In genomic region chr4:97875901-97876300, GRCm38 (mm10) we compare ENCODE assay signal across 15 mouse cellular contexts.
DNase-seq lines count a peak whose midpoint lies in the region; ATAC-seq and TF ChIP-seq lines count a peak whose summit lies in the region.
"Had no signal": no experiment of that assay in that cellular context is flagged by ENCODE, and none has a peak within 500 bp of the region (broad histone marks: within the 10 kb centered on the region; RNA-seq: fewer than 3 reads in every experiment).

No protein-coding gene starts in this region.

- no peak overlapping the region for H3K9ac ChIP-seq in embryonic facial prominence, embryonic 14.5 days (ENCODE audit: low read depth, low read length)
- no peak overlapping the region for H3K9ac ChIP-seq in midbrain, embryonic 13.5 days (replicated peaks)
- H3K9ac ChIP-seq: limb, embryonic 15.5 days had no signal

- no peak for TF ChIP-seq POLR2A in kidney, adult 2 months (IDR thresholded peaks at IDR 0.05; ENCODE audit: low read depth, low read length)

- H3K27me3 ChIP-seq in embryonic facial prominence, embryonic 14.5 days (replicated peaks; ENCODE audit: control insufficient read depth, insufficient read depth, low read length), result no peaks in the 10 kb centered on the region
- no peaks in the 10 kb centered on the region for H3K27me3 ChIP-seq in embryonic facial prominence, embryonic 10.5 days (replicated peaks; ENCODE audit: low read depth, poor library complexity, severe bottlenecking)
- no peaks in the 10 kb centered on the region for H3K27me3 ChIP-seq in kidney, adult 2 months (replicated peaks; ENCODE audit: control insufficient read depth, insufficient read depth, low read length)
- no peaks in the 10 kb centered on the region for H3K27me3 ChIP-seq in midbrain, embryonic 13.5 days
- H3K27me3 ChIP-seq: limb, embryonic 15.5 days had no signal

- H3K36me3 ChIP-seq in embryonic facial prominence, embryonic 14.5 days (ENCODE audit: control insufficient read depth, insufficient read depth, low read length), result no peaks in the 10 kb centered on the region
- no peaks in the 10 kb centered on the region for H3K36me3 ChIP-seq in embryonic facial prominence, embryonic 10.5 days (replicated peaks)
- H3K36me3 ChIP-seq in kidney, adult 2 months (ENCODE audit: control insufficient read depth, insufficient read depth, low read length), result no peaks in the 10 kb centered on the region
- no peaks in the 10 kb centered on the region for H3K36me3 ChIP-seq in midbrain, embryonic 13.5 days

- ATAC-seq in embryonic facial prominence, embryonic 14.5 days (ENCODE audit: low read depth), result no peak
- no peak for ATAC-seq in midbrain, embryonic 13.5 days

- no peak overlapping the region for H3K4me2 ChIP-seq in embryonic facial prominence, embryonic 14.5 days (ENCODE audit: low read depth, low read length)
- no peak overlapping the region for H3K4me2 ChIP-seq in midbrain, embryonic 13.5 days (replicated peaks)
- H3K4me2 ChIP-seq: limb, embryonic 15.5 days had no signal

- no peak overlapping the region for H3K27ac ChIP-seq in embryonic facial prominence, embryonic 14.5 days (replicated peaks; ENCODE audit: low read depth, low read length)
- H3K27ac ChIP-seq in embryonic facial prominence, embryonic 10.5 days (replicated peaks), result no peak overlapping the region
- no peak overlapping the region for H3K27ac ChIP-seq in kidney, adult 2 months (ENCODE audit: insufficient read depth, low read depth, low read length)
- H3K27ac ChIP-seq in midbrain, embryonic 13.5 days, result no peak overlapping the region
- H3K27ac ChIP-seq: limb, embryonic 15.5 days had no signal

- H3K4me1 ChIP-seq in embryonic facial prominence, embryonic 14.5 days (ENCODE audit: control insufficient read depth, insufficient read depth, low read length), result peaks cover 28% of the 10 kb centered on the region
- H3K4me1 ChIP-seq in embryonic facial prominence, embryonic 10.5 days, result peaks cover 7% of the 10 kb centered on the region
- H3K4me1 ChIP-seq in kidney, adult 2 months (ENCODE audit: control insufficient read depth, insufficient read depth, low read length), result peaks cover 14% of the 10 kb centered on the region; the same call in 1 of the 2 replicates
- peaks cover 50% of the 10 kb centered on the region for H3K4me1 ChIP-seq in midbrain, embryonic 13.5 days (replicated peaks)

- WGBS in embryonic facial prominence, embryonic 14.5 days, result 42% methylated on average over 3 of the region's 3 CpGs
- WGBS in embryonic facial prominence, embryonic 10.5 days, result 85% methylated on average over 3 of the region's 3 CpGs
- 65% methylated on average over 3 of the region's 3 CpGs for WGBS in kidney, adult 2 months
- 74% methylated on average over 3 of the region's 3 CpGs for WGBS in midbrain, embryonic 13.5 days

- peak; percentile 53 for DNase-seq in embryonic facial prominence, embryonic 14.5 days (ENCODE audit: low spot score)
- DNase-seq in embryonic facial prominence, embryonic 10.5 days (ENCODE audit: low spot score), result no peak
- peak; percentile 13 to 18 for DNase-seq in kidney, postnatal 4 days
- DNase-seq in kidney, adult 2 months, result no peak
- DNase-seq in ovary, postnatal 36 days (ENCODE audit: low spot score), result peak; percentile 59
- DNase-seq in ovary, postnatal 10 days (ENCODE audit: low spot score), result no peak
- peak; percentile 35 for DNase-seq in testis, postnatal 14 days (ENCODE audit: low spot score)
- DNase-seq: B cell, adult 2 months; gastrocnemius, postnatal 10 days; kidney, adult 11 months; lung, postnatal 36 days; thymus, adult 2 months had no signal

- H3K9me3 ChIP-seq in embryonic facial prominence, embryonic 14.5 days (ENCODE audit: control insufficient read depth, low read length), result no peaks in the 10 kb centered on the region
- no peaks in the 10 kb centered on the region for H3K9me3 ChIP-seq in embryonic facial prominence, embryonic 10.5 days
- H3K9me3 ChIP-seq in midbrain, embryonic 13.5 days, result no peaks in the 10 kb centered on the region
- H3K9me3 ChIP-seq: limb, embryonic 15.5 days had no signal

- TF ChIP-seq CTCF in kidney, adult 2 months (conservative IDR thresholded peaks at IDR 0.05; ENCODE audit: insufficient read depth, insufficient read length, low read depth, low read length), result no peak

- no peak overlapping the region for H3K4me3 ChIP-seq in embryonic facial prominence, embryonic 14.5 days (ENCODE audit: low read depth, low read length)
- no peak overlapping the region for H3K4me3 ChIP-seq in embryonic facial prominence, embryonic 10.5 days
- H3K4me3 ChIP-seq in kidney, adult 2 months (ENCODE audit: insufficient read depth, low read depth, low read length), result no peak overlapping the region
- H3K4me3 ChIP-seq in midbrain, embryonic 13.5 days (replicated peaks), result no peak overlapping the region
- H3K4me3 ChIP-seq: erythroblast, embryonic 14.5 days; limb, embryonic 15.5 days had no signal

Comparison
In these comparisons a context has a peak if more than half of its experiments do, and no peak if none do; other contexts are left out.
1. DNase-seq: peak in embryonic facial prominence, embryonic 14.5 days (single experiment), kidney, postnatal 4 days (2 of 2), ovary, postnatal 36 days (single experiment) and testis, postnatal 14 days (single experiment); none in embryonic facial prominence, embryonic 10.5 days (single experiment), kidney, adult 2 months (single experiment) and ovary, postnatal 10 days (single experiment).